ENCODE assay signal across 9 mouse cellular contexts in genomic region chr9:107900840-107901626, GRCm38 (mm10). TPM values are rescaled to one million over a fixed set of nuclear protein-coding genes. Genes with fewer than 3 reads are reported as not detected.
DNase-seq lines count a peak whose midpoint lies in the region; ATAC-seq lines count a peak whose summit lies in the region.
"Had no signal": no experiment of that assay in that cellular context is flagged by ENCODE, and none has a peak within 500 bp of the region (broad histone marks: within the 10 kb centered on the region; RNA-seq: fewer than 3 reads in every experiment).

No protein-coding gene starts in this region.

- peak overlapping the region; percentile 66 for H3K4me2 ChIP-seq in limb, embryonic 13.5 days (replicated peaks)
- H3K4me2 ChIP-seq in midbrain, embryonic 15.5 days: peak overlapping the region; percentile 62
- peak overlapping the region; percentile 61 for H3K4me2 ChIP-seq in stomach, embryonic 15.5 days

- peaks cover 18% of the 10 kb centered on the region for H3K36me3 ChIP-seq in limb, embryonic 13.5 days
- peaks cover 9% of the 10 kb centered on the region; the same call in 1 of the 2 replicates for H3K36me3 ChIP-seq in midbrain, embryonic 15.5 days (replicated peaks)
- peaks cover 6% of the 10 kb centered on the region; the same call in 1 of the 2 replicates for H3K36me3 ChIP-seq in stomach, embryonic 15.5 days

- H3K27me3 ChIP-seq in limb, embryonic 13.5 days: peaks cover 23% of the 10 kb centered on the region
- H3K27me3 ChIP-seq in midbrain, embryonic 15.5 days (replicated peaks): peaks cover 14% of the 10 kb centered on the region
- 0 out of 2 replicates have a peak, but pooled peaks cover 12% of the 10 kb centered on the region for H3K27me3 ChIP-seq in stomach, embryonic 15.5 days (replicated peaks)

- no peaks in the 10 kb centered on the region for H3K9me3 ChIP-seq in limb, embryonic 13.5 days
- no peaks in the 10 kb centered on the region for H3K9me3 ChIP-seq in midbrain, embryonic 15.5 days
- H3K9me3 ChIP-seq in stomach, embryonic 15.5 days: no peaks in the 10 kb centered on the region

- peak overlapping the region; percentile 58 for H3K9ac ChIP-seq in limb, embryonic 13.5 days
- peak overlapping the region; percentile 51 for H3K9ac ChIP-seq in midbrain, embryonic 15.5 days
- no peak overlapping the region for H3K9ac ChIP-seq in stomach, embryonic 15.5 days

- DNase-seq in gastrocnemius, postnatal 10 days: peak; percentile 63
- no peak for DNase-seq in gastrocnemius, postnatal 36 days
- DNase-seq in cerebellum, adult 9-10 months: peak; percentile 95
- DNase-seq in kidney, adult 9 months: peak; percentile 74

- H3K4me1 ChIP-seq in limb, embryonic 13.5 days: peaks cover 19% of the 10 kb centered on the region
- peaks cover 10% of the 10 kb centered on the region for H3K4me1 ChIP-seq in midbrain, embryonic 15.5 days
- peaks cover 13% of the 10 kb centered on the region for H3K4me1 ChIP-seq in stomach, embryonic 15.5 days

- 4% methylated on average over 43 of the region's 44 CpGs for WGBS in limb, embryonic 13.5 days
- 3% methylated on average over 44 of the region's 44 CpGs for WGBS in midbrain, embryonic 15.5 days
- 14% methylated on average over 44 of the region's 44 CpGs for WGBS in stomach, embryonic 15.5 days

- ATAC-seq in frontal cortex, adult (ENCODE audit: low TSS enrichment): peak; percentile 80
- ATAC-seq in limb, embryonic 13.5 days (ENCODE audit: low FRiP score, low read depth): peak; percentile 5; the same call in 1 of the 2 replicates
- ATAC-seq in midbrain, embryonic 15.5 days (replicated peaks): peak; percentile 62
- ATAC-seq in stomach, embryonic 15.5 days (ENCODE audit: insufficient read depth, low FRiP score, low read depth): peak; percentile 47; the same call in 1 of the 2 replicates

- H3K4me3 ChIP-seq in limb, embryonic 13.5 days: peak overlapping the region; percentile 39
- H3K4me3 ChIP-seq in midbrain, embryonic 15.5 days: peak overlapping the region; percentile 36
- H3K4me3 ChIP-seq in stomach, embryonic 15.5 days (replicated peaks): peak overlapping the region; percentile 24
- H3K4me3 ChIP-seq: myocyte had no signal

- H3K27ac ChIP-seq in limb, embryonic 13.5 days: no peak overlapping the region
- H3K27ac ChIP-seq in midbrain, embryonic 15.5 days: peak overlapping the region; percentile 54; the same call in 1 of the 2 replicates
- H3K27ac ChIP-seq in stomach, embryonic 15.5 days: no peak overlapping the region

- intact Hi-C loops in gastrocnemius, postnatal 36 days (cut with DNase I): loop anchor here (5.0 kb wide), 1 partner anchor 151 kb away; the partner anchor contains the start of gene Amigo3

RNA-seq across cellular contexts. Expression of gene Mst1r, which starts 5.6 kb away (rescaled TPM):
- 1 to 10 TPM; 1.9 to 5.6 TPM for total RNA-seq in gastrocnemius, postnatal 10 days (2021)
- under 1 TPM; 0.59 to 0.61 TPM for total RNA-seq in gastrocnemius, postnatal 36 days (2021)
- 3.2 and 3.3 TPM in 2 replicates for polyA plus RNA-seq in limb, embryonic 13.5 days (2015; fragmentation: Nextera tagmentation; extraction: Ambion mirVana)
- 1.7 and 1.9 TPM in 2 replicates for polyA plus RNA-seq in midbrain, embryonic 15.5 days (2015; fragmentation: Nextera tagmentation; extraction: Ambion mirVana)
- 10.8 TPM in 2 replicates for polyA plus RNA-seq in stomach, embryonic 15.5 days (2015; fragmentation: Nextera tagmentation; extraction: Ambion mirVana)

RNA-seq across cellular contexts. Expression of gene Mon1a, which starts 13.1 kb away (rescaled TPM):
- 1 to 10 TPM; 4.0 to 4.8 TPM for total RNA-seq in gastrocnemius, postnatal 10 days (2021)
- 10 to 100 TPM in 1 of 2 experiments, 1 to 10 TPM in 1; 8.7 to 10.4 TPM for total RNA-seq in gastrocnemius, postnatal 36 days (2021)
- 11.0 and 13.4 TPM in 2 replicates for polyA plus RNA-seq in limb, embryonic 13.5 days (2015; fragmentation: Nextera tagmentation; extraction: Ambion mirVana)
- polyA plus RNA-seq in midbrain, embryonic 15.5 days (2015; fragmentation: Nextera tagmentation; extraction: Ambion mirVana): 26.0 and 27.7 TPM in 2 replicates
- 19.4 and 21.0 TPM in 2 replicates for polyA plus RNA-seq in stomach, embryonic 15.5 days (2015; fragmentation: Nextera tagmentation; extraction: Ambion mirVana)

RNA-seq across cellular contexts. Expression of gene Actl11, which starts 27.2 kb away (rescaled TPM):
- not detected for total RNA-seq in gastrocnemius, postnatal 10 days (2021)
- not detected for total RNA-seq in gastrocnemius, postnatal 36 days (2021)
- not detected in 2 replicates for polyA plus RNA-seq in limb, embryonic 13.5 days (2015; fragmentation: Nextera tagmentation; extraction: Ambion mirVana)
- not detected in 2 replicates for polyA plus RNA-seq in midbrain, embryonic 15.5 days (2015; fragmentation: Nextera tagmentation; extraction: Ambion mirVana)
- polyA plus RNA-seq in stomach, embryonic 15.5 days (2015; fragmentation: Nextera tagmentation; extraction: Ambion mirVana): not detected in 2 replicates
- polyA plus RNA-seq: myocyte had no signal

RNA-seq across cellular contexts. Expression of gene Rbm6, which starts 28.0 kb away (rescaled TPM):
- total RNA-seq in gastrocnemius, postnatal 10 days (2021): 10 to 100 TPM; 21.6 to 35.5 TPM
- total RNA-seq in gastrocnemius, postnatal 36 days (2021): 10 to 100 TPM; 16.4 to 19.1 TPM
- 94.7 and 97.7 TPM in 2 replicates for polyA plus RNA-seq in limb, embryonic 13.5 days (2015; fragmentation: Nextera tagmentation; extraction: Ambion mirVana)
- 99.8 and 120 TPM in 2 replicates for polyA plus RNA-seq in midbrain, embryonic 15.5 days (2015; fragmentation: Nextera tagmentation; extraction: Ambion mirVana)
- polyA plus RNA-seq in stomach, embryonic 15.5 days (2015; fragmentation: Nextera tagmentation; extraction: Ambion mirVana): 67.4 and 76.2 TPM in 2 replicates

RNA-seq across cellular contexts. Expression of gene Camkv, which starts 34.4 kb away (rescaled TPM):
- total RNA-seq in gastrocnemius, postnatal 10 days (2021): under 1 TPM; 0.80 to 0.86 TPM
- total RNA-seq in gastrocnemius, postnatal 36 days (2021): under 1 TPM in 1 of 2 experiments, not detected in 1; 0.28 TPM
- 9.8 and 10.0 TPM in 2 replicates for polyA plus RNA-seq in limb, embryonic 13.5 days (2015; fragmentation: Nextera tagmentation; extraction: Ambion mirVana)
- polyA plus RNA-seq in midbrain, embryonic 15.5 days (2015; fragmentation: Nextera tagmentation; extraction: Ambion mirVana): 66.7 and 67.3 TPM in 2 replicates
- polyA plus RNA-seq in stomach, embryonic 15.5 days (2015; fragmentation: Nextera tagmentation; extraction: Ambion mirVana): 3.0 and 3.1 TPM in 2 replicates

Comparison
In these comparisons a context has a peak if more than half of its experiments do, and no peak if none do; other contexts are left out.
1. DNase-seq: peak in gastrocnemius, postnatal 10 days (single experiment), cerebellum, adult 9-10 months (single experiment) and kidney, adult 9 months (single experiment); none in gastrocnemius, postnatal 36 days (0 of 2).
2. ATAC-seq: peak in every context shown above with its lines; median percentile 80 in frontal cortex, adult; 62 in midbrain, embryonic 15.5 days; 47 in stomach, embryonic 15.5 days; 5 in limb, embryonic 13.5 days.
3. Peak in every context shown above with its lines, with median percentiles within 50 percentile points of each other: H3K4me2 ChIP-seq and H3K4me3 ChIP-seq.